Mouse (Mus musculus): ENCODE results near the gene Lin52.

DNA sequence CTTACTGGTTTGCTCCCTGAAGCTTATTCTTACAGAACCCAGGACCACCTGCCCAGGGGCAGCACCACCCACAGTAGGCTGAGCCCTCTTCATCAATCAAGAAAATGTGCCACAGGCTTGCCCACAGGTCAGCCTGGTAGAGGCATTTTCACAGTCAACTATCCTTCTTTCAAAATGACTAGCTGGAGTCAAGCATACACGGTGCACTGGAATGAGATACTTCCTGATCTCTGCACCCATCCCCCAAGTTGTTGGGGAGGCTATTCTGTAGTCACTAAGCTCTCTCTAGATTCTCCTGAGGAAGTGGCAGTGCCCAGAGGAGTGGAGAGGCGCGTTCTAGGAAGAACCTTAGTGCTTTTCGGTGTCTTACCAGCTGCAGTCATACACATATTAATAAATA is 64.3 kb downstream of the Lin52 start:
- TF ChIP-seq CTCF (IDR thresholded peaks at IDR 0.05; ENCODE audit: low read depth, low read length) (no peak), POLR2A (IDR thresholded peaks at IDR 0.05; ENCODE audit: borderline replicate concordance, low read depth, low read length) (no peak)

Data from bone marrow macrophage, adult 2 months (primary cell).